Mouse (Mus musculus) forebrain, postnatal 0 days (tissue): ENCODE measurements around the gene Megf8. TPM values are rescaled to one million over a fixed set of nuclear protein-coding genes. Genes with fewer than 3 reads are reported as not detected.

Source experiments
- ATAC-seq: fragments of 200-750 bp; cut with Nextera tagmentation; 2 replicates; pipeline ENCODE4 v1.8.0; 2017; ENCODE audit warnings: mild to moderate bottlenecking, moderate library complexity
- DNase-seq: peaks from one replicate; pipeline ENCODE4 v3.0.0-alpha.2; 2015
- H3K27ac ChIP-seq: fragments of 300-500 bp; sonication (generic); 2 replicates; pipeline ENCODE4 v1.5.1; 2014; ENCODE audit warnings: low read depth, mild to moderate bottlenecking, antibody characterized with exemption, low read length, moderate library complexity, mixed read lengths
- H3K27me3 ChIP-seq: fragments of 300-500 bp; sonication (generic); 2 replicates; pipeline ENCODE4 v1.6.1; 2014; ENCODE audit warnings: mild to moderate bottlenecking, low read length, mixed read lengths; ENCODE audit not compliant: insufficient read depth
- H3K36me3 ChIP-seq: fragments of 300-500 bp; sonication (generic); 2 replicates; pipeline ENCODE4 v1.6.1; 2014; ENCODE audit warnings: mild to moderate bottlenecking, moderate library complexity; ENCODE audit not compliant: insufficient read depth
- H3K4me1 ChIP-seq: fragments of 300-500 bp; sonication (generic); 2 replicates; pipeline ENCODE4 v1.6.1; 2014; ENCODE audit warnings: antibody characterized with exemption; ENCODE audit not compliant: insufficient read depth
- H3K4me2 ChIP-seq: fragments of 300-500 bp; sonication (generic); 2 replicates; pipeline ENCODE4 v1.6.1; 2014; ENCODE audit warnings: low read depth, mild to moderate bottlenecking, moderate library complexity
- H3K4me3 ChIP-seq: fragments of 300-500 bp; sonication (generic); 2 replicates; pipeline ENCODE4 v1.5.1; 2014; ENCODE audit warnings: low read depth, low read length, mixed read lengths
- H3K9ac ChIP-seq: fragments of 300-500 bp; sonication (generic); 2 replicates; pipeline ENCODE4 v1.6.1; 2014; ENCODE audit warnings: mild to moderate bottlenecking
- H3K9me3 ChIP-seq: fragments of 300-500 bp; sonication (generic); 2 replicates; pipeline ENCODE4 v1.6.1; 2016; ENCODE audit warnings: low read length
- CTCF ChIP-seq: sonication (generic); IDR thresholded peaks from 2 replicates; pipeline ENCODE4 v1.5.1; 2016; ENCODE audit warnings: antibody characterized with exemption, control low read depth, low read depth
- WGBS: fragments of 180-500 bp; shearing (Covaris S2); extraction: QIAGEN DNeasy Blood & Tissue Kit; methylation state at CpG from one replicate; pipeline ENCODE4 v1.1.7; 2014; 5-methylcytosine and 5-hydroxymethylcytosine counted together
- polyA plus RNA-seq: library from polyadenylated mRNA; unstranded; fragments of >200 nt; fragmentation: Nextera tagmentation; extraction: Ambion mirVana; gene quantifications from 2 replicates; pipeline ENCODE4 v1.2.1, GENCODE M21; 2015
- total RNA-seq: library from RNA; depleted of rRNA; stranded (reverse); fragments of >200 nt; gene quantifications from 2 replicates; pipeline ENCODE4 v1.2.3, GENCODE M21; 2014; rRNA removed

The Megf8 gene
- total and polyA plus RNA-seq, 2 experiments from 2014 or later, result 12.8 to 67.8 TPM

GRCm38 (mm10) chr7:25402671-25403101, 85.7 kb downstream of the Megf8 start:
- Histone ChIP-seq H3K4me3 (no peak overlapping the region), H3K9me3 (no peaks in the 10 kb centered on the region), H3K9ac (no peak overlapping the region), H3K27me3 (no peaks in the 10 kb centered on the region), H3K27ac (no peak overlapping the region), H3K4me1 (no peaks in the 10 kb centered on the region), H3K4me2 (no peak overlapping the region), H3K36me3 (no peaks in the 10 kb centered on the region)
- no peak for ATAC-seq
- 0% methylated on average over 2 of the region's 2 CpGs for WGBS
- peak; percentile 53 for TF ChIP-seq CTCF
- DNase-seq, result no peak

- Histone ChIP-seq H3K36me3 (no peaks in the 10 kb centered on the region), H3K27ac (no peak overlapping the region), H3K4me1 (no peaks in the 10 kb centered on the region), H3K4me3 (no peak overlapping the region), H3K4me2 (no peak overlapping the region), H3K27me3 (no peaks in the 10 kb centered on the region), H3K9ac (no peak overlapping the region), H3K9me3 (no peaks in the 10 kb centered on the region)
- WGBS, result 93% methylated on average over 7 of the region's 7 CpGs
- no peak for DNase-seq
- ATAC-seq, result no peak
- TF ChIP-seq CTCF, result no peak
Observed at GRCm38 (mm10) chr7:25406468-25406867, 89.5 kb downstream of the Megf8 start.

- 44% methylated on average over 4 of the region's 4 CpGs for WGBS
- peak; percentile 31 for DNase-seq
Observed at GRCm38 (mm10) chr7:25409114-25409760, 92.3 kb downstream of the Megf8 start.

GRCm38 (mm10) chr7:25410969-25411615, 94.1 kb downstream of the Megf8 start:
- DNase-seq (no peak), ATAC-seq (no peak)
- Histone ChIP-seq H3K36me3 (no peaks in the 10 kb centered on the region; the same call in 1 of the 2 replicates), H3K9ac (no peak overlapping the region), H3K4me3 (no peak overlapping the region), H3K27me3 (no peaks in the 10 kb centered on the region), H3K4me2 (no peak overlapping the region), H3K27ac (no peak overlapping the region), H3K4me1 (no peaks in the 10 kb centered on the region), H3K9me3 (no peaks in the 10 kb centered on the region)
- TF ChIP-seq CTCF, result no peak
- WGBS, result 82% methylated on average over 1 of the region's 1 CpGs

More at GRCm38 (mm10) chr7:25409114-25409760, 92.3 kb downstream of the Megf8 start:
- H3K36me3 ChIP-seq, result no peaks in the 10 kb centered on the region
- H3K4me1 ChIP-seq, result no peaks in the 10 kb centered on the region
- no peak overlapping the region for H3K27ac ChIP-seq
- no peaks in the 10 kb centered on the region for H3K9me3 ChIP-seq
- no peak overlapping the region for H3K4me2 ChIP-seq
- H3K4me3 ChIP-seq, result no peak overlapping the region
- H3K27me3 ChIP-seq, result no peaks in the 10 kb centered on the region
- ATAC-seq, result no peak
- H3K9ac ChIP-seq, result no peak overlapping the region
- peak; percentile 50 for TF ChIP-seq CTCF

GRCm38 (mm10) chr7:25411861-25412260, 94.9 kb downstream of the Megf8 start:
- ATAC-seq, result no peak
- 84% methylated on average over 3 of the region's 3 CpGs for WGBS
- H3K36me3 ChIP-seq, result no peaks in the 10 kb centered on the region; the same call in 1 of the 2 replicates

GRCm38 (mm10) chr7:25412833-25413441, 96.0 kb downstream of the Megf8 start, which contains the start of gene Cxcl17:
Cxcl17 (minus strand) TSS chr7:25412886.
- no peaks in the 10 kb centered on the region for H3K27me3 ChIP-seq
- DNase-seq (no peak), ATAC-seq (no peak)
- H3K27ac ChIP-seq, result no peak within 1 kb of the TSS
- no peak within 1 kb of the TSS for H3K4me3 ChIP-seq
- no peaks in the 10 kb centered on the region; the same call in 1 of the 2 replicates for H3K36me3 ChIP-seq
- H3K9ac ChIP-seq, result no peak within 1 kb of the TSS
- no peaks in the 10 kb centered on the region for H3K9me3 ChIP-seq
- H3K4me2 ChIP-seq, result no peak within 1 kb of the TSS
- WGBS, result 44% methylated on average over 7 of the region's 7 CpGs
- no peaks in the 10 kb centered on the region for H3K4me1 ChIP-seq
- TF ChIP-seq CTCF, result no peak

More at GRCm38 (mm10) chr7:25411861-25412260, 94.9 kb downstream of the Megf8 start:
- Histone ChIP-seq H3K4me3 (no peak overlapping the region), H3K27me3 (no peaks in the 10 kb centered on the region), H3K27ac (no peak overlapping the region), H3K9ac (no peak overlapping the region), H3K4me1 (no peaks in the 10 kb centered on the region), H3K4me2 (no peak overlapping the region), H3K9me3 (no peaks in the 10 kb centered on the region)
- TF ChIP-seq CTCF, result no peak
- no peak for DNase-seq

Other genes starting within 250 kb of the Megf8 start
- gene Grik5, start 244.8 kb upstream of the Megf8 start, total RNA-seq, result 94.1 and 106 TPM in 2 replicates
- gene Grik5, start 244.8 kb upstream of the Megf8 start, polyA plus RNA-seq, result 10.2 and 15.8 TPM in 2 replicates
- gene Zfp574, start 244.6 kb upstream of the Megf8 start, total RNA-seq, result 25.4 and 31.5 TPM in 2 replicates
- gene Zfp574, start 244.6 kb upstream of the Megf8 start, polyA plus RNA-seq, result 30.6 and 33.0 TPM in 2 replicates
- gene Pou2f2, start 137.4 kb upstream of the Megf8 start, total RNA-seq, result 5.8 and 6.0 TPM in 2 replicates
- 9.8 and 21.2 TPM in 2 replicates for gene Pou2f2, start 137.4 kb upstream of the Megf8 start, polyA plus RNA-seq
- gene Dedd2, start 96.5 kb upstream of the Megf8 start, total RNA-seq, result 23.4 and 25.3 TPM in 2 replicates
- 14.9 and 17.3 TPM in 2 replicates for gene Dedd2, start 96.5 kb upstream of the Megf8 start, polyA plus RNA-seq
- 5.0 and 8.3 TPM in 2 replicates for gene Zfp526, start 95.7 kb upstream of the Megf8 start, total RNA-seq
- 0.59 and 0.98 TPM in 2 replicates for gene Zfp526, start 95.7 kb upstream of the Megf8 start, polyA plus RNA-seq
- gene Gsk3a, start 79.3 kb upstream of the Megf8 start, total RNA-seq, result 150 and 154 TPM in 2 replicates
- gene Gsk3a, start 79.3 kb upstream of the Megf8 start, polyA plus RNA-seq, result 21.0 and 21.5 TPM in 2 replicates
- gene Erf, start 66.4 kb upstream of the Megf8 start, total RNA-seq, result 11.8 and 16.5 TPM in 2 replicates
- 3.7 and 4.5 TPM in 2 replicates for gene Erf, start 66.4 kb upstream of the Megf8 start, polyA plus RNA-seq
- gene Cic, start 49.5 kb upstream of the Megf8 start, total RNA-seq, result 119 and 121 TPM in 2 replicates
- gene Cic, start 49.5 kb upstream of the Megf8 start, polyA plus RNA-seq, result 25.4 and 31.3 TPM in 2 replicates
- 407 and 461 TPM in 2 replicates for gene Pafah1b3, start 19.2 kb upstream of the Megf8 start, total RNA-seq
- 517 and 583 TPM in 2 replicates for gene Pafah1b3, start 19.2 kb upstream of the Megf8 start, polyA plus RNA-seq
- 2.1 and 2.5 TPM in 2 replicates for gene Prr19, start 15.8 kb upstream of the Megf8 start, total RNA-seq
- 2.6 and 3.5 TPM in 2 replicates for gene Prr19, start 15.8 kb upstream of the Megf8 start, polyA plus RNA-seq
- gene Tmem145, start 11.1 kb upstream of the Megf8 start, total RNA-seq, result 55.9 and 63.2 TPM in 2 replicates
- gene Tmem145, start 11.1 kb upstream of the Megf8 start, polyA plus RNA-seq, result 46.7 and 68.0 TPM in 2 replicates
- gene Cnfn, start 52.6 kb downstream of the Megf8 start, total RNA-seq, result not detected in 2 replicates
- not detected in 2 replicates for gene Cnfn, start 52.6 kb downstream of the Megf8 start, polyA plus RNA-seq
- 8.8 and 14.8 TPM in 2 replicates for gene Lipe, start 81.5 kb downstream of the Megf8 start, total RNA-seq
- gene Lipe, start 81.5 kb downstream of the Megf8 start, polyA plus RNA-seq, result 6.7 and 8.0 TPM in 2 replicates
- gene Cxcl17, start 95.7 kb downstream of the Megf8 start, total RNA-seq, result not detected in 2 replicates
- gene Cxcl17, start 95.7 kb downstream of the Megf8 start, polyA plus RNA-seq, result 0.35 TPM in 1 of 2 replicates, not detected in the other
- 0.24 and 0.31 TPM in 2 replicates for gene Ceacam1, start 160.4 kb downstream of the Megf8 start, total RNA-seq
- gene Ceacam1, start 160.4 kb downstream of the Megf8 start, polyA plus RNA-seq, result 0.75 and 1.4 TPM in 2 replicates
- gene Ceacam2, start 222.7 kb downstream of the Megf8 start, total RNA-seq, result not detected in 2 replicates
- not detected in 2 replicates for gene Ceacam2, start 222.7 kb downstream of the Megf8 start, polyA plus RNA-seq